Mouse (Mus musculus) erythroblast, embryonic 14.5 days (primary cell): ENCODE data around the gene Gm10718. TPM values are rescaled to one million over a fixed set of nuclear protein-coding genes. Genes with fewer than 3 reads are reported as not detected.
"Not testable (repeated sequence)": the region's sequence is repeated elsewhere in the genome, so short reads cannot be mapped to it uniquely, and the experiment has no call there.

Source experiments
- H3K27me3 ChIP-seq: 2 replicates; pipeline ENCODE4 v1.6.1; 2012; ENCODE audit warnings: inconsistent platforms; ENCODE audit not compliant: control insufficient read depth
- H3K36me3 ChIP-seq: 2 replicates; pipeline ENCODE4 v1.6.1; 2012; ENCODE audit warnings: mild to moderate bottlenecking, inconsistent platforms; ENCODE audit not compliant: control insufficient read depth
- H3K4me1 ChIP-seq: 2 replicates; pipeline ENCODE4 v1.6.1; 2012; ENCODE audit warnings: inconsistent platforms; ENCODE audit not compliant: control insufficient read depth
- H3K4me3 ChIP-seq: replicated peaks from 2 replicates; pipeline ENCODE3; 2012; ENCODE audit warnings: moderate library complexity, mild to moderate bottlenecking, inconsistent platforms
- H3K9me3 ChIP-seq: 2 replicates; pipeline ENCODE4 v1.6.1; 2012; ENCODE audit warnings: low read length, inconsistent platforms, mixed read lengths; ENCODE audit not compliant: control insufficient read depth
- polyA plus RNA-seq: library from polyadenylated mRNA; stranded (reverse); fragments of >175 nt; gene quantifications from 2 replicates; pipeline ENCODE4 v1.2.3, GENCODE M21; 2012

The Gm10718 gene
- 7.7 and 12.3 TPM in 2 replicates for polyA plus RNA-seq

DNA sequence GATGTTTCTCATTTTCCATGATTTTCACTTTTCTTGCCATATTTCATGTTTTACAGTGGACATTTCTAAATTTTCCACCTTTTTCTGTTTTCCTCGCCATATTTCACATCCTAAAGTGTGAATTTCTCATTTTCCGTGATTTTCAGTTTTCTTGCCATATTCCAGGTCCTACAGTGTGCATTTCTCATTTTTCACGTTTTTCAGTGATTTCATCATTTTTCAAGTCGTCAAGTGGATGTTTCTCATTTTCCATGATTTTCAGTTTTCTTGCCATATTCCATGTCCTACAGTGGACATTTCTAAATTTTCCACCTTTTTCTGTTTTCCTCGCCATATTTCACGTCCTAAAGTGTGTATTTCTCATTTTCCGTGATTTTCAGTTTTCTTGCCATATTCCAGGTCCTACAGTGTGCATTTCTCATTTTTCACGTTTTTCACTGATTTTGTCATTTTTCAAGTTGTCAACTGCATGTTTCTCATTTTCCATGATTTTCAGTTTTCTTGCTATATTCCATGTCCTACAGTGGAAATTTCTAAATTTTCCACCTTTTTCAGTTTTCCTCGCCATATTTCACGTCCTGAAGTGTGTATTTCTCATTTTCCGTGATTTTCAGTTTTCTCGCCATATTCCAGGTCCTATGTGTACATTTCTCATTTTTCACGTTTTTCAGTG lies at the start of gene Gm10718:
Gm10718 (plus strand) TSS at position 236 of the 673 bp plus-strand sequence.
- H3K9me3 ChIP-seq, H3K4me1 ChIP-seq, H3K4me3 ChIP-seq, H3K27me3 ChIP-seq, H3K36me3 ChIP-seq: not testable (repeated sequence)

DNA sequence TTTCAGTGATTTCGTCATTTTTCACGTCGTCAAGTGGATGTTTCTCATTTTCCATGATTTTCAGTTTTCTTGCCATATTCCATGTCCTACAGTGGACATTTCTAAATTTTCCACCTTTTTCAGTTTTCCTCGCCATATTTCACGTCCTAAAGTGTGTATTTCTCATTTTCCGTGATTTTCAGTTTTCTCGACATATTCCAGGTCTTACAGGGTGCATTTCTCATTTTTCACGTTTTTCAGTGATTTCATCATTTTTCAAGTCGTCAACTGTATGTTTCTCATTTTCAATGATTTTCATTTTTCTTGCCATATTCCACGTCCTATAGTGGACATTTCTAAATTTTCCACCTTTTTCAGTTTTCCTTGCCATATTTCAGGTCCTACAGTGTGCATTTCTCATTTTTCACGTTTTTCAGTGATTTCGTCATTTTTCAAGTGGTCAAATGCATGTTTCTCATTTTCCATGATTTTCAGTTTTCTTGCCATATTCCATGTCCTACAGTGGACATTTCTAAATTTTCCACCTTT lies 22.8 kb upstream of the Gm10718 start, which contains the start of gene Gm10722:
Gm10722 (plus strand) TSS at position 478 of the 528 bp plus-strand sequence.
- H3K4me3 ChIP-seq, H3K27me3 ChIP-seq, H3K36me3 ChIP-seq, H3K4me1 ChIP-seq, H3K9me3 ChIP-seq: not testable (repeated sequence)

DNA sequence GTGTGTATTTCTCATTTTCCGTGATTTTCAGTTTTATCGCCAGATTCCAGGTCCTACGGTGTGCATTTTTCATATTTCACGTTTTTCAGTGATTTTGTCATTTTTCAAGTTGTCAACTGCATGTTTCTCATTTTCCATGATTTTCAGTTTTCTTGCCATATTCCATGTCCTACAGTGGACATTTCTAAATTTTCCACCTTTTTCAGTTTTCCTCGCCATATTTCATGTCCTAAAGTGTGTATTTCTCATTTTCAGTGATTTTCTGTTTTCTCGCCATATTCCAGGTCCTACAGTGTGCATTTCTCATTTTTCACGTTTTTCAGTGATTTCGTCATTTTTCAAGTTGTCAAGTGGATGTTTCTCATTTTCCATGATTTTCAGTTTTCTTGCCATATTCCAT lies 22.3 kb upstream of the Gm10718 start:
- H3K4me1 ChIP-seq, H3K27me3 ChIP-seq, H3K4me3 ChIP-seq, H3K9me3 ChIP-seq, H3K36me3 ChIP-seq: not testable (repeated sequence)

DNA sequence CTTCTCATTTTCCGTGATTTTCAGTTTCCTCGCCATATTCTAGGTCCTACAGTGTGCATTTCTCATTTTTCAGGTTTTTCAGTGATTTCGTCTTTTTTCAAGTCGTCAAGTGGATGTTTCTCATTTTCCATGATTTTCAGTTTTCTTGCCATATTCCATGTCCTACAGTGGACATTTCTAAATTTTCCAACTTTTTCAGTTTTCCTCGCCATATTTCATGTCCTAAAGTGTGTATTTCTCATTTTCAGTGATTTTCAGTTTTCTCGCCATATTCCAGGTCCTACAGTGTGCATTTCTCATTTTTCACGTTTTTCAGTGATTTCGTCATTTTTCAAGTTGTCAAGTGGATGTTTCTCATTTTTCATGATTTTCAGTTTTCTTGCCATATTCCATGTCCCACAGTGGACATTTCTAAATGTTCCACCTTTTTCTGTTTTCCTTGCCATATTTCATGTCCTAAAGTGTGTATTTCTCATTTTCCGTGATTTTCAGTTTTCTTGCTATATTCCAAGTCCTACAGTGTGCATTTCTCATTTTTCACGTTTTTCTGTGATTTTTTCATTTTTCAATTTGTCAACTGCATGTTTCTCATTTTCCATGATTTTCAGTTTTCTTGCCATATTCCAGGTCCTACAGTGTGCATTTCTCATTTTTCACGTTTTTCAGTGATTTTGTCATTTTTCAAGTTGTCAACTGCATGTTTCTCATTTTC lies 21.2 kb upstream of the Gm10718 start:
- not testable (repeated sequence) for H3K4me3 ChIP-seq, H3K27me3 ChIP-seq

DNA sequence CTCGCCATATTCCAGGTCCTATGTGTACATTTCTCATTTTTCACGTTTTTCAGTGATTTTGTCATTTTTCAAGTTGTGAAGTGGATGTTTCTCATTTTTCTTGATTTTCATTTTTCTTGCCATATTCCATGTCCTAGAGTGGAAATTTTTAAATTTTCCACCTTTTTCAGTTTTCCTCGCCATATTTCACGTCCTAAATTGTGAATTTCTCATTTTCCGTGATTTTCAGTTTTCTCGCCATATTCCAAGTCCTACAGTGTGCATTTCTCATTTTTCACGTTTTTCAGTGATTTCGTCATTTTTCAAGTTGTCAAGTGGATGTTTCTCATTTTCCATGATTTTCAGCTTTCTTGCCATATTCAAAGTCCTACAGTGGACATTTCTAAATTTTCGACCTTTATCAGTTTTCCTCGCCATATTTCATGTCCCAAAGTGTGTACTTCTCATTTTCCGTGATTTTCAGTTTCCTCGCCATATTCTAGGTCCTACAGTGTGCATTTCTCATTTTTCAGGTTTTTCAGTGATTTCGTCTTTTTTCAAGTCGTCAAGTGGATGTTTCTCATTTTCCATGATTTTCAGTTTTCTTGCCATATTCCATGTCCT lies 20.5 kb upstream of the Gm10718 start, which contains the start of gene Gm11168:
Gm11168 (plus strand) TSS at position 553 of the 603 bp plus-strand sequence.
- H3K4me1 ChIP-seq, H3K4me3 ChIP-seq, H3K9me3 ChIP-seq, H3K27me3 ChIP-seq, H3K36me3 ChIP-seq: not testable (repeated sequence)

More for the DNA sequence above, 21.2 kb upstream of the Gm10718 start:
- not testable (repeated sequence) for H3K9me3 ChIP-seq, H3K4me1 ChIP-seq, H3K36me3 ChIP-seq

DNA sequence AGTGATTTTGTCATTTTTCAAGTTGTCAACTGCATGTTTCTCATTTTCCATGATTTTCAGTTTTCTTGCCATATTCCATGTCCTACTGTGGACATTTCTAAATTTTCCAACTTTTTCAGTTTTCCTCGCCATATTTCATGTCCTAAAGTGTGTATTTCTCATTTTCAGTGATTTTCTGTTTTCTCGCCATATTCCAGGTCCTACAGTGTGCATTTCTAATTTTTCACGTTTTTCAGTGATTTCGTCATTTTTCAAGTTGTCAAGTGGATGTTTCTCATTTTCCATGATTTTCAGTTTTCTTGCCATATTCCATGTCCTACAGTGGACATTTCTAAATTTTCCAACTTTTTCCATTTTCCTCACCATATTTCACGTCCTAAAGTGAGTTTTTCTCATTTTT lies 17.2 kb upstream of the Gm10718 start:
- H3K36me3 ChIP-seq, H3K4me3 ChIP-seq, H3K27me3 ChIP-seq, H3K9me3 ChIP-seq, H3K4me1 ChIP-seq: not testable (repeated sequence)

DNA sequence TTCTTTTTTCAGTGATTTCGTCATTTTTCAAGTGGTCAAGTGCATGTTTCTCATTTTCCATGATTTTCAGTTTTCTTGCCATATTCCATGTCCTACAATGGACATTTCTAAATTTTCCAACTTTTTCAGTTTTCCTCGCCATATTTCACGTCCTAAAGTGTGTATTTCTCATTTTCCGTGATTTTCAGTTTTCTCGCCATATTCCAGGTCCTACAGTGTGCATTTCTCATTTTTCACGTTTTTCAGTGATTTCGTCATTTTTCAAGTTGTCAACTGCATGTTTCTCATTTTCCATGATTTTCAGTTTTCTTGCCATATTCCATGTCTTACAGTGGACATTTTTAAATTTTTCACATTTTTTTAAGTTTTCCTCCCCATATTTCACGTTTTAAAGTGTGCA lies 16.7 kb upstream of the Gm10718 start:
- not testable (repeated sequence) for H3K4me3 ChIP-seq, H3K9me3 ChIP-seq, H3K27me3 ChIP-seq, H3K4me1 ChIP-seq, H3K36me3 ChIP-seq

DNA sequence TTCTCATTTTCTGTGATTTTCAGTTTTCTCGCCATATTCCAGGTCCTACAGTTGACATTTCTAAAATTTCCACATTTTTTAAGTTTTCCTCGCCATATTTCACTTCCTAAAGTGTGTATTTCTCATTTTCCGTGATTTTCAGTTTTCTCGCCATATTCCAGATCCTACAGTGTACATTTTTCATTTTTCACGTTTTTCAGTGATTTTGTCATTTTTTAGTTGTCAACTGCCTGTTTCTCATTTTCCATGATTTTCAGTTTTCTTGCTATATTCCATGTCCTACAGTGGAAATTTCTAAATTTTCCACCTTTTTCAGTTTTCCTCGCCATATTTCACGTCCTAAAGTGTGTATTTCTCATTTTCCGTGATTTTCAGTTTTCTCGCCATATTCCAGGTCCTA lies 16.1 kb upstream of the Gm10718 start:
- not testable (repeated sequence) for H3K9me3 ChIP-seq, H3K4me3 ChIP-seq, H3K36me3 ChIP-seq, H3K27me3 ChIP-seq, H3K4me1 ChIP-seq

DNA sequence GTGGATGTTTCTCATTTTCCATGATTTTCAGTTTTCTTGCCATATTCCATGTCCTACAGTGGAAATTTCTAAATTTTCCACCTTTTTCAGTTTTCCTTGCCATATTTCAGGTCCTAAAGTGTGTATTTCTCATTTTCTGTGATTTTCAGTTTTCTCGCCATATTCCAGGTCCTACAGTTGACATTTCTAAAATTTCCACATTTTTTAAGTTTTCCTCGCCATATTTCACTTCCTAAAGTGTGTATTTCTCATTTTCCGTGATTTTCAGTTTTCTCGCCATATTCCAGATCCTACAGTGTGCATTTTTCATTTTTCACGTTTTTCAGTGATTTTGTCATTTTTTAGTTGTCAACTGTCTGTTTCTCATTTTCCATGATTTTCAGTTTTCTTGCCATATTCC lies 14.0 kb upstream of the Gm10718 start:
- not testable (repeated sequence) for H3K4me3 ChIP-seq, H3K9me3 ChIP-seq, H3K27me3 ChIP-seq, H3K36me3 ChIP-seq, H3K4me1 ChIP-seq

DNA sequence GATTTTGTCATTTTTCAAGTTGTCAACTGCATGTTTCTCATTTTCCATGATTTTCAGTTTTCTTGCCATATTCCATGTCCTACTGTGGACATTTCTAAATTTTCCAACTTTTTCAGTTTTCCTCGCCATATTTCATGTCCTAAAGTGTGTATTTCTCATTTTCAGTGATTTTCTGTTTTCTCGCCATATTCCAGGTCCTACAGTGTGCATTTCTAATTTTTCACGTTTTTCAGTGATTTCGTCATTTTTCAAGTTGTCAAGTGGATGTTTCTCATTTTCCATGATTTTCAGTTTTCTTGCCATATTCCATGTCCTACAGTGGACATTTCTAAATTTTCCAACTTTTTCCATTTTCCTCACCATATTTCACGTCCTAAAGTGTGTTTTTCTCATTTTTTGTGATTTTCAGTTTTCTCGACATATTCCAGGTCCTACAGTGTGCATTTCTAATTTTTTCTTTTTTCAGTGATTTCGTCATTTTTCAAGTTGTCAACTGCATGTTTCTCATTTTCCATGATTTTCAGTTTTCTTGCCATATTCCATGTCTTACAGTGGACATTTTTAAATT lies 11.2 kb upstream of the Gm10718 start:
- not testable (repeated sequence) for H3K4me1 ChIP-seq, H3K27me3 ChIP-seq, H3K36me3 ChIP-seq, H3K4me3 ChIP-seq, H3K9me3 ChIP-seq

DNA sequence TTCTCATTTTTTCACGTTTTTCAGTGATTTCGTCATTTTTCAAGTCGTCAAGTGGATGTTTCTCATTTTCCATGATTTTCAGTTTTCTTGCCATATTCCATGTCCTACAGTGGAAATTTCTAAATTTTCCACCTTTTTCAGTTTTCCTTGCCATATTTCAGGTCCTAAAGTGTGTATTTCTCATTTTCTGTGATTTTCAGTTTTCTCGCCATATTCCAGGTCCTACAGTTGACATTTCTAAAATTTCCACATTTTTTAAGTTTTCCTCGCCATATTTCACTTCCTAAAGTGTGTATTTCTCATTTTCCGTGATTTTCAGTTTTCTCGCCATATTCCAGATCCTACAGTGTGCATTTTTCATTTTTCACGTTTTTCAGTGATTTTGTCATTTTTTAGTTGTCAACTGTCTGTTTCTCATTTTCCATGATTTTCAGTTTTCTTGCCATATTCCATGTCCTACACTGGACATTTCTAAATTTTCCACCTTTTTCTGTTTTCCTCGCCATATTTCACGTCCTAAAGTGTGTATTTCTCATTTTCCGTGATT lies 10.5 kb upstream of the Gm10718 start, which contains the start of gene Gm10721:
Gm10721 (plus strand) TSS at position 408 of the 547 bp plus-strand sequence.
- not testable (repeated sequence) for H3K36me3 ChIP-seq, H3K9me3 ChIP-seq, H3K27me3 ChIP-seq, H3K4me3 ChIP-seq, H3K4me1 ChIP-seq

DNA sequence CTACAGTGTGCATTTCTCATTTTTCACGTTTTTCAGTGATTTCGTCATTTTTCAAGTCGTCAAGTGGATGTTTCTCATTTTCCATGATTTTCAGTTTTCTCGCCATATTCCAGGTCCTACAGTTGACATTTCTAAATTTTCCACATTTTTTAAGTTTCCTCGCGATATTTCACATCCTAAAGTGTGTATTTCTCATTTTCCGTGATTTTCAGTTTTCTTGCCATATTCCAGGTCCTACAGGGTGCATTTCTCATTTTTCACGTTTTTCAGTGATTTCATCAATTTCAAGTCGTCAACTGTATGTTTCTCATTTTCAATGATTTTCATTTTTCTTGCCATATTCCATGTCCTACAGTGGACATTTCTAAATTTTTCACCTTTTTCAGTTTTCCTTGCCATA lies 8.0 kb upstream of the Gm10718 start, which contains the start of gene Gm10720:
Gm10720 (plus strand) TSS at position 301 of the 400 bp plus-strand sequence.
- not testable (repeated sequence) for H3K27me3 ChIP-seq, H3K9me3 ChIP-seq, H3K4me3 ChIP-seq, H3K4me1 ChIP-seq, H3K36me3 ChIP-seq

DNA sequence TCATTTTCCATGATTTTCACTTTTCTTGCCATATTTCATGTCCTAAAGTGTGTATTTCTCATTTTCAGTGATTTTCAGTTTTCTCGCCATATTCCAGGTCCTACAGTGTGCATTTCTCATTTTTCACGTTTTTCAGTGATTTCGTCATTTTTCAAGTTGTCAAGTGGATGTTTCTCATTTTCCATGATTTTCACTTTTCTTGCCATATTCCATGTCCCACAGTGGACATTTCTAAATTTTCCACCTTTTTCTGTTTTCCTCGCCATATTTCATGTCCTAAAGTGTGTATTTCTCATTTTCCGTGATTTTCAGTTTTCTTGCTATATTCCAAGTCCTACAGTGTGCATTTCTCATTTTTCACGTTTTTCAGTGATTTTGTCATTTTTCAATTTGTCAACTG lies 7.5 kb upstream of the Gm10718 start:
- H3K4me1 ChIP-seq, H3K36me3 ChIP-seq, H3K9me3 ChIP-seq, H3K27me3 ChIP-seq, H3K4me3 ChIP-seq: not testable (repeated sequence)

DNA sequence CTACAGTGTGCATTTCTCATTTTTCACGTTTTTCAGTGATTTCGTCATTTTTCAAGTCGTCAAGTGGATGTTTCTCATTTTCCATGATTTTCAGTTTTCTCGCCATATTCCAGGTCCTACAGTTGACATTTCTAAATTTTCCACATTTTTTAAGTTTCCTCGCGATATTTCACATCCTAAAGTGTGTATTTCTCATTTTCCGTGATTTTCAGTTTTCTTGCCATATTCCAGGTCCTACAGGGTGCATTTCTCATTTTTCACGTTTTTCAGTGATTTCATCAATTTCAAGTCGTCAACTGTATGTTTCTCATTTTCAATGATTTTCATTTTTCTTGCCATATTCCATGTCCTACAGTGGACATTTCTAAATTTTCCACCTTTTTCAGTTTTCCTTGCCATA lies 6.2 kb upstream of the Gm10718 start, which contains the start of gene Gm10719:
Gm10719 (plus strand) TSS at position 301 of the 400 bp plus-strand sequence.
- not testable (repeated sequence) for H3K9me3 ChIP-seq, H3K4me1 ChIP-seq, H3K36me3 ChIP-seq, H3K27me3 ChIP-seq, H3K4me3 ChIP-seq
